Comparison of ENCODE assay signal across 25 mouse cellular contexts in the genomic region with DNA sequence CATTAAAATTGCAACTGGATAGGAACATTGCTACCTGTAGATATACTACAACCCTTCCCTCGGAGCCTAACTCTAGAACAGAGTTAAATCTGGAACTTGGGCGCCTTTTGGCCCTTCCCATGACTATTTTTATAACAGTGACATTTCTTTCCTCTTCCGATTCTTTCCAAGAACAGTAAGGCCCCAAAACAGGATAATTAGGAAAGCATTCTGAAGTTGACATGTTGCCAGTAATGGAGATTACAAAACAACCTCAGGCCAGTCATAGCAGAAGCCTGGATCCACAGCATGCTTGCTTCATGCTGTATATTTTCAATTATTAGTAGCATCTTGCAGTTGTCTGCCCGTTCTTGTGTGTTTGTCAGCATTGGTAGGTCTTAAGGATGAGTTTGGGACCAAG. TPM values are rescaled to one million over a fixed set of nuclear protein-coding genes. Genes with fewer than 3 reads are reported as not detected.
"Had no signal": no experiment of that assay in that cellular context is flagged by ENCODE, and none has a peak within 500 bp of the region (broad histone marks: within the 10 kb centered on the region; RNA-seq: fewer than 3 reads in every experiment).

No protein-coding gene starts in this region.

- H3K36me3 ChIP-seq: liver, embryonic 13.5 days; liver, embryonic 15.5 days; midbrain, embryonic 13.5 days; midbrain, embryonic 15.5 days; neural tube, embryonic 12.5 days had no signal

- H3K4me3 ChIP-seq: liver, embryonic 13.5 days; liver, embryonic 15.5 days; megakaryocyte, embryonic 14.5 days; midbrain, embryonic 13.5 days; midbrain, embryonic 15.5 days; neural tube, embryonic 12.5 days had no signal

- ATAC-seq: liver, postnatal 0 days; midbrain, embryonic 13.5 days; midbrain, embryonic 15.5 days had no signal

- H3K4me1 ChIP-seq: liver, embryonic 15.5 days had no signal

- DNase-seq: liver, embryonic 13.5 days; liver, postnatal 0 days; lung, embryonic 14.5 days; right cerebral cortex, postnatal 14 days; spleen, adult 18-20 months; thymus, adult 18-20 months; thymus, postnatal 14 days; thymus, postnatal 36 days had no signal

- H3K9ac ChIP-seq: liver, embryonic 13.5 days; liver, embryonic 15.5 days; liver, postnatal 0 days; lung, embryonic 14.5 days; midbrain, embryonic 13.5 days; midbrain, embryonic 15.5 days; neural tube, embryonic 12.5 days had no signal

- H3K9me3 ChIP-seq: liver, embryonic 13.5 days; liver, embryonic 15.5 days; midbrain, embryonic 13.5 days; midbrain, embryonic 15.5 days; neural tube, embryonic 12.5 days had no signal

- H3K27ac ChIP-seq: liver, embryonic 13.5 days; liver, embryonic 15.5 days; macrophage; midbrain, embryonic 13.5 days; midbrain, embryonic 15.5 days; neural tube, embryonic 12.5 days had no signal

- H3K4me2 ChIP-seq: liver, embryonic 13.5 days; liver, embryonic 15.5 days; lung, embryonic 14.5 days; midbrain, embryonic 11.5 days; midbrain, embryonic 13.5 days; midbrain, embryonic 15.5 days; neural tube, embryonic 12.5 days had no signal

RNA-seq across cellular contexts. Expression of gene Evx1, which starts 12.5 kb away (rescaled TPM):
- total RNA-seq: megakaryocyte progenitor cell, adult 5-6 weeks; monocyte, adult 5-6 weeks; neutrophil, adult 5-6 weeks had no signal
- polyA plus RNA-seq: liver, embryonic 13.5 days; liver, embryonic 15.5 days; liver, postnatal 0 days; lung, embryonic 14.5 days; lung, embryonic 16.5 days; macrophage; small intestine, adult 2 months; stomach, embryonic 16.5 days; thymus, postnatal 0 days had no signal

RNA-seq across cellular contexts. Expression of gene Hoxa13, which starts 40.1 kb away (rescaled TPM):
- total RNA-seq: megakaryocyte progenitor cell, adult 5-6 weeks; midbrain, postnatal 0 days; monocyte, adult 5-6 weeks; neutrophil, adult 5-6 weeks had no signal
- polyA plus RNA-seq: liver, embryonic 13.5 days; liver, embryonic 15.5 days; liver, postnatal 0 days; lung, embryonic 14.5 days; lung, embryonic 16.5 days; macrophage; midbrain, embryonic 11.5 days; midbrain, embryonic 13.5 days; midbrain, embryonic 15.5 days; midbrain, postnatal 0 days; neural tube, embryonic 14.5 days; small intestine, adult 2 months; stomach, embryonic 14.5 days; stomach, embryonic 16.5 days; thymus, postnatal 0 days had no signal

RNA-seq across cellular contexts. Expression of gene Hoxa11, which starts 55.2 kb away (rescaled TPM):
- total RNA-seq: megakaryocyte progenitor cell, adult 5-6 weeks; midbrain, postnatal 0 days; monocyte, adult 5-6 weeks; neutrophil, adult 5-6 weeks had no signal
- polyA plus RNA-seq: liver, embryonic 13.5 days; liver, embryonic 15.5 days; liver, postnatal 0 days; lung, embryonic 14.5 days; lung, embryonic 16.5 days; macrophage; midbrain, embryonic 11.5 days; midbrain, embryonic 13.5 days; midbrain, postnatal 0 days; small intestine, adult 2 months; stomach, embryonic 14.5 days; stomach, embryonic 16.5 days; thymus, postnatal 0 days had no signal
